Mouse (Mus musculus) testis, adult 2 months (tissue): ENCODE measurements around the gene Snrpe. TPM values are rescaled to one million over a fixed set of nuclear protein-coding genes. Genes with fewer than 3 reads are reported as not detected.

Source experiments
- H3K27ac ChIP-seq: fragments of 200-500 bp; 2 replicates; pipeline ENCODE4 v1.5.1; 2012; ENCODE audit warnings: low read depth, low read length; ENCODE audit not compliant: control insufficient read depth, insufficient read depth
- H3K27me3 ChIP-seq: fragments of 200-500 bp; 2 replicates; pipeline ENCODE4 v1.6.1; 2012; ENCODE audit warnings: mild to moderate bottlenecking, low read length, moderate library complexity; ENCODE audit not compliant: control insufficient read depth, insufficient read depth
- H3K36me3 ChIP-seq: fragments of 200-500 bp; 2 replicates; pipeline ENCODE4 v1.6.1; 2012; ENCODE audit warnings: mild to moderate bottlenecking, low read length; ENCODE audit not compliant: control insufficient read depth, insufficient read depth
- H3K4me1 ChIP-seq: fragments of 200-500 bp; 2 replicates; pipeline ENCODE4 v1.6.1; 2012; ENCODE audit warnings: low read length; ENCODE audit not compliant: control insufficient read depth, insufficient read depth
- H3K4me3 ChIP-seq: fragments of 200-500 bp; 2 replicates; pipeline ENCODE4 v1.5.1; 2012; ENCODE audit warnings: low read depth, mild to moderate bottlenecking, low read length, moderate library complexity, mixed read lengths; ENCODE audit not compliant: control insufficient read depth
- CTCF ChIP-seq: fragments of 200-500 bp; IDR thresholded peaks from 2 replicates; pipeline ENCODE4 v1.5.1; 2012; ENCODE audit warnings: low read depth, mild to moderate bottlenecking, inconsistent platforms, low read length, moderate library complexity; ENCODE audit not compliant: control insufficient read depth, insufficient read depth, insufficient replicate concordance
- POLR2A ChIP-seq: fragments of 200-500 bp; IDR thresholded peaks from 2 replicates; pipeline ENCODE4 v1.6.1; 2012; ENCODE audit warnings: low read depth, mild to moderate bottlenecking, inconsistent platforms, low read length, moderate library complexity; ENCODE audit not compliant: control insufficient read depth
- polyA plus RNA-seq: library from polyadenylated mRNA; depleted of rRNA; stranded (reverse); fragments of >200 nt; gene quantifications from 2 replicates; pipeline ENCODE4 v1.2.3, GENCODE M21; 2012; rRNA removed

Gene Snrpe
- polyA plus RNA-seq, 1 experiment: 45.3 TPM

DNA sequence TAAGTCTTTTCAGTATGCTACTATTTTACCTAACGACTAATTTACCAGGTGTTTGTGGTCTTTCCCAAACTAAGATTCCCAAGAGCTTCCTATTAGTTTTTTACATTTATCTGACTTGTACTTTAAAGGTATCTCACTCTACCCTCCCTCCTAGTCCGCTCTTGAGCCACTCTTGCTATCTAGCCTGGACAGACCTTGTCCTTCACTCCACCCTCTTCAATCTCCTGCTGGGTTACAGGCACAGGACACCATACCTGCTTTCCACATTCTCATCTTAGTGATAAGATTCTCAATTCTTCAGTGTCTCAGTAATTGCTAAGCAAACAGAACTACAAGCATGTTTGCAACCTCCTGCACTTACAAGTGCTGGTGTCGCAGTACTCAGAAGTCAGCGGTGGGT, 6.9 kb downstream of the Snrpe start:
- H3K27ac ChIP-seq: no peak overlapping the region

DNA sequence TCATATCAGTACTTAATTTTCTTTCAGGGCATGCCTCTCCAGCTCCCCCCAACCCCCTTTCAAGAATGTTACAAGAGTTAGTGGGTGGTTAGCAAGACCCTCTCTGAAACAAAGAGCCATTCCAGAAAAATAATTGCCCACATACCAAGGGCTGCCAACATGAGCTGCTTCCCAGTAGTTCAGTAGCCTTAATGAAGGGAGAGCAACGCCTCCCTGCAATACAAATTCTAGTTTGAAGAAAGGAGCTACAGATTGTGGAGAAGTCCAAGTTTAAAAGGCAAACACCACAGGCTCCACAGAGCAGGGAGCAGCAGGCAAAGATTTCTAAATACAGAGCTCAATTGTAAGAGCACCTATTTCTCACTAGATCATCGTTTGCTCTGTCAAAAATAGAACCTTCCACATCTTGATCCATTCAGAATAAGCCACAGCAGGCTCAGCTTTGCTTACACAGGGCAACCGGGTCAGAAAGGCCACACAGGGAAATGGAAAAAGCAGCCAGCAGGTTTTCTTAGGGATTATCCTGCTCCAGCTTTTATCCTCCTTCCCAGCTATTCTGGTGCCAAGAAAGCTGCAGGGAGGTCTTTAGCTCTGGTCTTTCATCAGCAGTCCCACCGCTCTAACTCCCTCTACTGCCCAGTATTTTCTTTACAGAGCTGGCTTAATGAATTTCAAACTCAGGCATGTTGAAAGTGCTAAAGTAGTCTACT, 13.6 kb downstream of the Snrpe start:
- no peaks in the 10 kb centered on the region for H3K4me1 ChIP-seq
- TF ChIP-seq CTCF: no peak
- TF ChIP-seq POLR2A: no peak
- no peaks in the 10 kb centered on the region for H3K27me3 ChIP-seq
- no peak overlapping the region for H3K27ac ChIP-seq
- no peaks in the 10 kb centered on the region for H3K36me3 ChIP-seq
- no peak overlapping the region for H3K4me3 ChIP-seq

More for the DNA sequence above, 6.9 kb downstream of the Snrpe start:
- peaks cover 4% of the 10 kb centered on the region for H3K36me3 ChIP-seq
- H3K27me3 ChIP-seq: no peaks in the 10 kb centered on the region
- TF ChIP-seq CTCF: no peak
- no peak for TF ChIP-seq POLR2A
- H3K4me1 ChIP-seq: no peaks in the 10 kb centered on the region
- no peak overlapping the region for H3K4me3 ChIP-seq

DNA sequence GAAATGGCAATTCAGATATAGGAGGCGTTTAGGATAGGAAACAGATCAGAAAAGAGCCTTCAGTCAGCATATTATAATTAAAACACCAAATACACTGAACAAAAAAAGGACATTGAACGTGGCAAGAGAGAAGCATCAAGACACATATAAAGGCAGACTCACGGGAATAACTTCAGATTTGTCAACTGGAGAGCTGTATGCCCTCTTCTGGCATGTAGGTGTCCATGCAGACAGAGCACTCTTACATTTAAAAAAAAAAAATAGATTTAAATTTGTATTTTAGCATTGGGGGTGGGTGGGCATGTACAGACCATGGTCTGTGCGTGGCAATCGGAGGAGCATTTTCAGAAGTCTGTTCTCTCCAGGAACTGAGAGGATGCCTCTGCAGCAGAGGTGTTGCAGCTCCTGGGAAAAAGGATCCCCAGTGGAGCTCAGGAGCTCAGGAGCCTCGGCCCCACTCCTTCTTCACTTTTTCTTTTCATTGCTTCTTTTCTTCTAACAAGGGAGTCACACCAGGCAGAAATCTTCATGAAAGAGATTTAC, 24.0 kb downstream of the Snrpe start:
- Histone ChIP-seq H3K4me1 (no peaks in the 10 kb centered on the region), H3K27me3 (no peaks in the 10 kb centered on the region)
- no peak for TF ChIP-seq CTCF
- no peak for TF ChIP-seq POLR2A

DNA sequence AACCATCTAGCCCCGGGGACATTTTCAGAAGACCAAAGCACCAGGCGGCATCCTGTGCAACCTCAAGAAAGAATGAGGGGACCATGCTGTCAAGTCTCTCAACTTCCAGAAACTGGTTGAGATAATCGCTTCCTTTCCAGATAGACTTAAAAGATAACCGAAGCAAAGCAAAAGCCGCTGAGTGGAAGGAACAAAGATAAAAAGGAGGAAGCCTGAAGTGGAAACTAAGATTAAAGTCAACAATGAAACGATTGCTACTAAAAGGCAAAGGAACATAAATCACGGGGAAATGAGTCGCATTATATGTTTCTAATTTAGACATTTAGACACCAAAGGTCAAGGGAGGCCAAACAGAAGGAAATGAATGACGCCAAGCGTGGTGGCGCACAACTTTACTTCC, 38.8 kb downstream of the Snrpe start:
- H3K4me3 ChIP-seq: no peak overlapping the region
- H3K36me3 ChIP-seq: no peaks in the 10 kb centered on the region
- no peak overlapping the region for H3K27ac ChIP-seq
- H3K4me1 ChIP-seq: no peaks in the 10 kb centered on the region
- H3K27me3 ChIP-seq: no peaks in the 10 kb centered on the region
- no peak for TF ChIP-seq CTCF
- no peak for TF ChIP-seq POLR2A

More for the DNA sequence above, 24.0 kb downstream of the Snrpe start:
- no peak overlapping the region for H3K27ac ChIP-seq
- H3K4me3 ChIP-seq: no peak overlapping the region
- no peaks in the 10 kb centered on the region for H3K36me3 ChIP-seq

Other genes with a start within 250 kb of the Snrpe start
- 32.1 and 33.7 TPM in 2 replicates for gene Etnk2, start 246.7 kb downstream of the Snrpe start, polyA plus RNA-seq
- gene Sox13, start 185.9 kb downstream of the Snrpe start, polyA plus RNA-seq: 5.7 and 5.9 TPM in 2 replicates
- 1.3 and 2.0 TPM in 2 replicates for gene Zbed6, start 50.6 kb upstream of the Snrpe start, polyA plus RNA-seq
- 1.2 and 1.3 TPM in 2 replicates for gene Gm38394, start 51.0 kb upstream of the Snrpe start, polyA plus RNA-seq
- 0.41 and 0.62 TPM in 2 replicates for gene Lax1, start 79.8 kb upstream of the Snrpe start, polyA plus RNA-seq
- gene Atp2b4, start 190.8 kb upstream of the Snrpe start, polyA plus RNA-seq: 21.8 and 22.8 TPM in 2 replicates